ENCODE assay signal across 9 mouse cellular contexts in genomic region chr4:150625951-150626732, GRCm38 (mm10). TPM values are rescaled to one million over a fixed set of nuclear protein-coding genes. Genes with fewer than 3 reads are reported as not detected.
A peak's percentile ranks its signal among the peaks of the same experiment; 100 is the strongest.
DNase-seq lines count a peak whose midpoint lies in the region; ATAC-seq and TF ChIP-seq lines count a peak whose summit lies in the region.
"Had no signal": no experiment of that assay in that cellular context is flagged by ENCODE, and none has a peak within 500 bp of the region (broad histone marks: within the 10 kb centered on the region; RNA-seq: fewer than 3 reads in every experiment).

No protein-coding gene starts in this region.

- no peak overlapping the region for H3K27ac ChIP-seq in liver, postnatal 0 days (ENCODE audit: low read depth)
- H3K27ac ChIP-seq: heart, embryonic 15.5 days had no signal

- DNase-seq in right cerebral cortex, postnatal 14 days: peak; percentile 46
- DNase-seq in right cerebral cortex, postnatal 10 days (ENCODE audit: low spot score in 2 of 2): no peak
- peak; percentile 82 for DNase-seq in ZHBTc4 (ENCODE audit: low read depth, low spot score)
- DNase-seq in embryo, embryonic 10.5 days (ENCODE audit: low spot score): peak; percentile 53
- DNase-seq in induced T-regulatory cell, adult 2 months (ENCODE audit: low read depth): peak; percentile 79
- DNase-seq in liver, postnatal 0 days: peak; percentile 85
- peak; percentile 53 for DNase-seq in ovary, postnatal 36 days (ENCODE audit: low spot score)
- DNase-seq in left cerebral cortex, adult 11 months (ENCODE audit: low spot score): no peak

- TF ChIP-seq EP300 in liver, postnatal 0 days (IDR thresholded peaks at IDR 0.05; ENCODE audit: low read depth): no peak

- ATAC-seq in liver, postnatal 0 days: peak; percentile 63

- H3K36me3 ChIP-seq in liver, postnatal 0 days (replicated peaks; ENCODE audit: insufficient read depth, low read length): peaks cover 5% of the 10 kb centered on the region; the same call in 1 of the 2 replicates

- no peak overlapping the region for H3K4me2 ChIP-seq in liver, postnatal 0 days (ENCODE audit: low read depth, low read length)
- H3K4me2 ChIP-seq: heart, embryonic 15.5 days had no signal

- peaks cover 5% of the 10 kb centered on the region; the same call in 1 of the 2 replicates for H3K4me1 ChIP-seq in liver, postnatal 0 days (ENCODE audit: insufficient read depth)

- WGBS in liver, postnatal 0 days (ENCODE audit: insufficient replicate concordance): 46% methylated on average over 6 of the region's 6 CpGs

- H3K4me3 ChIP-seq in liver, postnatal 0 days (ENCODE audit: low read depth, low read length): no peak overlapping the region
- H3K4me3 ChIP-seq: heart, embryonic 15.5 days had no signal

- no peaks in the 10 kb centered on the region for H3K27me3 ChIP-seq in liver, postnatal 0 days (ENCODE audit: insufficient read depth, low read length)
- H3K27me3 ChIP-seq: heart, embryonic 15.5 days had no signal

- no peaks in the 10 kb centered on the region for H3K9me3 ChIP-seq in liver, postnatal 0 days (ENCODE audit: low read length)
- H3K9me3 ChIP-seq: heart, embryonic 15.5 days had no signal

- peak; percentile 92 for TF ChIP-seq CTCF in liver, postnatal 0 days (IDR thresholded peaks at IDR 0.05; ENCODE audit: low read depth)

- no peak overlapping the region for H3K9ac ChIP-seq in liver, postnatal 0 days (replicated peaks)
- H3K9ac ChIP-seq: heart, embryonic 15.5 days had no signal

RNA-seq across cellular contexts. Expression of gene Slc45a1, which starts 25.8 kb away (rescaled TPM):
- polyA plus RNA-seq in liver, postnatal 0 days (2015; fragmentation: Nextera tagmentation; extraction: Ambion mirVana): not detected in 2 replicates
- polyA plus RNA-seq: heart, embryonic 15.5 days had no signal

Comparison
In these comparisons a context has a peak if more than half of its experiments do, and no peak if none do; other contexts are left out.
1. DNase-seq: peak in right cerebral cortex, postnatal 14 days (single experiment), ZHBTc4 (single experiment), embryo, embryonic 10.5 days (single experiment), induced T-regulatory cell, adult 2 months (single experiment), liver, postnatal 0 days (single experiment) and ovary, postnatal 36 days (single experiment); none in right cerebral cortex, postnatal 10 days (0 of 2) and left cerebral cortex, adult 11 months (single experiment).